In the genomic region with DNA sequence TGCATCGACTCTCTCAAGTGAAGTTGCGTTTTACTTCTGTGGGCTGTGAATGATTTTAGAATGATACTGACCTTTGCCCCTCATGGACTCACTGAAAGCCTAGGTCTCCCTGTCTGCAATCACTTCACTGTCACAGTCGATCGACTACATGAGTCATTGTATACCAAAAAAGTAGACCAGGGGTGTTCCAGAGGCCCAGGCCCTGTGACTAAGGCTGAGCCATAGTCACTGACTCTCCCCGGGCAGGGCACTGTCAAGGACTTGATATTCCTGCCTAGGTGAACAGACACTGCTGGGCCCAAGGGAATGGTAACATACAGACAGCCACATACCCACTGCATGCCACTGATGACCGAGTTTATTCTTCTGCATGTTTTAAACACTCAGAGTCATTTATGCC, we compare ENCODE assay signal across 24 mouse cellular contexts.
DNase-seq lines count a peak whose midpoint lies in the region; ATAC-seq and TF ChIP-seq lines count a peak whose summit lies in the region.
"Had no signal": no experiment of that assay in that cellular context is flagged by ENCODE, and none has a peak within 500 bp of the region (broad histone marks: within the 10 kb centered on the region; RNA-seq: fewer than 3 reads in every experiment).

No protein-coding gene starts in this region.

- TF ChIP-seq CTCF in liver, postnatal 0 days (IDR thresholded peaks at IDR 0.05; ENCODE audit: low read depth), result no peak
- no peak for TF ChIP-seq CTCF in Patski (IDR thresholded peaks at IDR 0.05)

- H3K27me3 ChIP-seq in liver, postnatal 0 days (ENCODE audit: insufficient read depth, low read length), result no peaks in the 10 kb centered on the region
- no peaks in the 10 kb centered on the region for H3K27me3 ChIP-seq in liver, embryonic 12.5 days (replicated peaks)
- no peaks in the 10 kb centered on the region for H3K27me3 ChIP-seq in Patski
- H3K27me3 ChIP-seq: embryonic facial prominence, embryonic 12.5 days; heart, embryonic 15.5 days had no signal

- CTCF ChIA-PET in Patski (lab: Charles Lee), result no interaction called here

- H3K4me1 ChIP-seq in liver, postnatal 0 days (ENCODE audit: insufficient read depth), result no peaks in the 10 kb centered on the region; the same call in 1 of the 2 replicates
- H3K4me1 ChIP-seq in liver, embryonic 12.5 days, result no peaks in the 10 kb centered on the region
- H3K4me1 ChIP-seq: embryonic facial prominence, embryonic 12.5 days; heart, embryonic 15.5 days had no signal

- no peaks in the 10 kb centered on the region; the same call in 1 of the 2 replicates for H3K9me3 ChIP-seq in liver, postnatal 0 days (ENCODE audit: low read length)
- no peaks in the 10 kb centered on the region for H3K9me3 ChIP-seq in liver, embryonic 12.5 days (replicated peaks)
- H3K9me3 ChIP-seq: embryonic facial prominence, embryonic 12.5 days; heart, embryonic 15.5 days had no signal

- H3K36me3 ChIP-seq in liver, postnatal 0 days (replicated peaks; ENCODE audit: insufficient read depth, low read length), result no peaks in the 10 kb centered on the region
- H3K36me3 ChIP-seq in liver, embryonic 12.5 days, result no peaks in the 10 kb centered on the region
- H3K36me3 ChIP-seq: embryonic facial prominence, embryonic 12.5 days; heart, embryonic 15.5 days had no signal

- no peak for TF ChIP-seq EP300 in liver, postnatal 0 days (IDR thresholded peaks at IDR 0.05; ENCODE audit: low read depth)

- POLR2A ChIA-PET in Patski (lab: Charles Lee), result interaction anchor here (0.7 kb wide), 1 partner anchor 542 kb away, joined by 3 read pairs; no protein-coding TSS in a partner anchor

- no peak overlapping the region for H3K9ac ChIP-seq in liver, postnatal 0 days (replicated peaks)
- H3K9ac ChIP-seq in liver, embryonic 12.5 days, result no peak overlapping the region
- H3K9ac ChIP-seq: embryonic facial prominence, embryonic 12.5 days; heart, embryonic 15.5 days had no signal

- peak; percentile 63 for DNase-seq in heart, adult 11 months
- no peak for DNase-seq in heart, postnatal 25 days (ENCODE audit: low spot score)
- no peak for DNase-seq in liver, postnatal 0 days
- peak; percentile 6 for DNase-seq in Patski (ENCODE audit: low read depth, low spot score)
- DNase-seq in adrenal gland, postnatal 36 days, result peak; percentile 54 to 55
- DNase-seq in cerebellum, postnatal 14 days, result no peak
- DNase-seq in cerebellum, postnatal 25 days, result no peak
- DNase-seq: cerebellum, adult 9-10 months; gastrocnemius, postnatal 25 days; left cerebral cortex, postnatal 4 days; liver; lung, adult 18-20 months; lung, postnatal 14 days; midbrain, embryonic 14.5 days; right cerebral cortex, postnatal 14 days; spleen, adult 18-20 months; thymus, adult 18-20 months had no signal

- WGBS in liver, postnatal 0 days (ENCODE audit: insufficient replicate concordance), result 78% methylated on average over 6 of the region's 6 CpGs
- 73% methylated on average over 6 of the region's 6 CpGs for WGBS in liver, embryonic 12.5 days (ENCODE audit: insufficient replicate concordance)

- H3K4me3 ChIP-seq in liver, postnatal 0 days (ENCODE audit: low read depth, low read length), result no peak overlapping the region
- H3K4me3 ChIP-seq in liver, embryonic 12.5 days, result no peak overlapping the region
- H3K4me3 ChIP-seq: embryonic facial prominence, embryonic 12.5 days; erythroblast, embryonic 14.5 days; heart, embryonic 15.5 days; myocyte had no signal

- no peak overlapping the region for H3K4me2 ChIP-seq in liver, postnatal 0 days (ENCODE audit: low read depth, low read length)
- no peak overlapping the region for H3K4me2 ChIP-seq in liver, embryonic 12.5 days
- H3K4me2 ChIP-seq: embryonic facial prominence, embryonic 12.5 days; heart, embryonic 15.5 days had no signal

- no peak overlapping the region for H3K27ac ChIP-seq in liver, postnatal 0 days (ENCODE audit: low read depth)
- no peak overlapping the region for H3K27ac ChIP-seq in liver, embryonic 12.5 days
- H3K27ac ChIP-seq: embryonic facial prominence, embryonic 12.5 days; heart, embryonic 15.5 days; hindbrain, postnatal 0 days had no signal

- ATAC-seq in liver, postnatal 0 days, result peak; percentile 63
- no peak for ATAC-seq in liver, embryonic 12.5 days
- ATAC-seq in Patski, result peak; percentile 73
- ATAC-seq: forebrain, embryonic 16.5 days; hindbrain, postnatal 0 days had no signal

- in situ Hi-C loops in Patski (cut with MboI; ENCODE audit: low pct_unique_long_range_greater_than_20kb), result no loop called here

- intact Hi-C loops in heart, postnatal 25 days (cut with DNase I), result no loop called here

Comparison
In these comparisons a context has a peak if more than half of its experiments do, and no peak if none do; other contexts are left out.
1. DNase-seq: peak in heart, adult 11 months (single experiment), Patski (single experiment) and adrenal gland, postnatal 36 days (2 of 2); none in heart, postnatal 25 days (single experiment), liver, postnatal 0 days (single experiment), cerebellum, postnatal 14 days (0 of 2) and cerebellum, postnatal 25 days (0 of 2).